Mouse (Mus musculus) ZHBTc4 (cell line): Measurements from ENCODE around the gene Klk1b5.
A peak's percentile ranks its signal among the peaks of the same experiment; 100 is the strongest.
"Not testable (repeated sequence)": the region's sequence is repeated elsewhere in the genome, so short reads cannot be mapped to it uniquely, and the experiment has no call there.

Experiments used
- DNase-seq: peaks from one replicate; pipeline ENCODE4 v3.0.0-alpha.2; 2011; ENCODE audit warnings: low read depth, low spot score

Gene Klk1b5

GRCm38 (mm10) chr7:44215645-44216044 lies at the start of gene Klk1b5:
Klk1b5 (plus strand) TSS chr7:44215945.
- no peak for DNase-seq

- peak; percentile 30 for DNase-seq
Measured at GRCm38 (mm10) chr7:44179299-44180045, 36.3 kb upstream of the Klk1b5 start.

- DNase-seq: not testable (repeated sequence)
Measured at GRCm38 (mm10) chr7:44186516-44186915, 29.2 kb upstream of the Klk1b5 start.

GRCm38 (mm10) chr7:44187936-44188335 lies 27.8 kb upstream of the Klk1b5 start, which contains the start of gene Klk1b24:
Klk1b24 (plus strand) TSS chr7:44188236.
- not testable (repeated sequence) for DNase-seq

GRCm38 (mm10) chr7:44193466-44193865 lies 22.3 kb upstream of the Klk1b5 start:
- not testable (repeated sequence) for DNase-seq

- no peak for DNase-seq
Measured at GRCm38 (mm10) chr7:44197891-44198290, 17.9 kb upstream of the Klk1b5 start, which contains the start of gene Klk1b3. Klk1b3 (plus strand) TSS chr7:44198191.

- DNase-seq: not testable (repeated sequence)
Measured at GRCm38 (mm10) chr7:44207135-44207534, 8.6 kb upstream of the Klk1b5 start, which contains the start of gene Klk1b4. Klk1b4 (plus strand) TSS chr7:44207435.

GRCm38 (mm10) chr7:44208307-44208706 lies 7.4 kb upstream of the Klk1b5 start:
- DNase-seq: no peak

GRCm38 (mm10) chr7:44221601-44222000 lies 5.9 kb downstream of the Klk1b5 start:
- DNase-seq: not testable (repeated sequence)

- DNase-seq: not testable (repeated sequence)
Measured at GRCm38 (mm10) chr7:44222335-44222734, 6.6 kb downstream of the Klk1b5 start.

- DNase-seq: peak; percentile 83
Measured at GRCm38 (mm10) chr7:44225076-44225475, 9.3 kb downstream of the Klk1b5 start, which contains the start of gene Klk1. Klk1 (plus strand) TSS chr7:44225360.

- DNase-seq: no peak
Measured at GRCm38 (mm10) chr7:44235909-44236308, 20.2 kb downstream of the Klk1b5 start, which contains the start of gene Gm36864. Gm36864 (plus strand) TSS chr7:44236177.

GRCm38 (mm10) chr7:44239913-44240312 lies 24.2 kb downstream of the Klk1b5 start:
- DNase-seq: no peak

GRCm38 (mm10) chr7:44240712-44241111 lies 25.0 kb downstream of the Klk1b5 start:
- no peak for DNase-seq

GRCm38 (mm10) chr7:44241163-44241562 lies 25.4 kb downstream of the Klk1b5 start:
- DNase-seq: no peak

- no peak for DNase-seq
Measured at GRCm38 (mm10) chr7:44244080-44244479, 28.3 kb downstream of the Klk1b5 start.

GRCm38 (mm10) chr7:44246055-44246983 lies 30.6 kb downstream of the Klk1b5 start, which contains the start of the genes 1700028J19Rik and 2410002F23Rik:
1700028J19Rik (minus strand) TSS chr7:44246695.
2410002F23Rik (plus strand) TSS chr7:44246722.
- peak; percentile 93 for DNase-seq

- DNase-seq: peak; percentile 85
Measured at GRCm38 (mm10) chr7:44246984-44247470, 31.3 kb downstream of the Klk1b5 start.

GRCm38 (mm10) chr7:44247971-44248370 lies 32.2 kb downstream of the Klk1b5 start:
- DNase-seq: no peak

- no peak for DNase-seq
Measured at GRCm38 (mm10) chr7:44249248-44249647, 33.5 kb downstream of the Klk1b5 start.

- not testable (repeated sequence) for DNase-seq
Measured at GRCm38 (mm10) chr7:44250732-44251275, 35.1 kb downstream of the Klk1b5 start.
